In genomic region chr2:57616525-57617225, GRCm38 (mm10) we compare ENCODE assay signal across 10 mouse cellular contexts.
DNase-seq lines count a peak whose midpoint lies in the region; ATAC-seq and TF ChIP-seq lines count a peak whose summit lies in the region.
"Had no signal": no experiment of that assay in that cellular context is flagged by ENCODE, and none has a peak within 500 bp of the region (broad histone marks: within the 10 kb centered on the region; RNA-seq: fewer than 3 reads in every experiment).

No protein-coding gene starts in this region.

- DNase-seq in heart, postnatal 36 days, result no peak
- DNase-seq in embryo, embryonic 10 days (ENCODE audit: low spot score), result peak; percentile 13
- DNase-seq in hindbrain, postnatal 0 days (ENCODE audit: low spot score), result no peak
- DNase-seq in right cerebral cortex, postnatal 25 days, result no peak
- no peak for DNase-seq in adrenal gland, adult 8-10 months

- H3K4me1 ChIP-seq in heart, embryonic 14.5 days (ENCODE audit: control insufficient read depth in 2 of 2, insufficient read depth in 2 of 2, low read length in 2 of 2), result peaks cover 0 to under 1% of the 10 kb centered on the region in 2 experiments; a peak in 1 of 4 replicates
- no peaks in the 10 kb centered on the region; the same call in 1 of the 2 replicates for H3K4me1 ChIP-seq in hindbrain, postnatal 0 days (ENCODE audit: insufficient read depth, low read length)

- no peaks in the 10 kb centered on the region for H3K36me3 ChIP-seq in heart, embryonic 14.5 days (ENCODE audit: control insufficient read depth, insufficient read depth, low read length)
- H3K36me3 ChIP-seq in hindbrain, postnatal 0 days (ENCODE audit: insufficient read depth, low read length), result no peaks in the 10 kb centered on the region

- 4% methylated on average over 19 of the region's 19 CpGs for WGBS in heart, embryonic 14.5 days
- 4% methylated on average over 19 of the region's 19 CpGs for WGBS in hindbrain, postnatal 0 days

- ATAC-seq in heart, embryonic 14.5 days (ENCODE audit: insufficient number of reproducible peaks, insufficient read depth, low FRiP score, low read depth), result no peak
- ATAC-seq in hindbrain, postnatal 0 days, result peak; percentile 32; the same call in 1 of the 2 replicates
- peak; percentile 56 for ATAC-seq in megakaryocyte, adult 5-6 weeks (ENCODE audit: poor library complexity, severe bottlenecking)
- ATAC-seq in inflammation-experienced regulatory T-cells, adult 6 months, result no peak

- no peaks in the 10 kb centered on the region for H3K9me3 ChIP-seq in heart, embryonic 14.5 days (ENCODE audit: control insufficient read depth, low read length)
- H3K9me3 ChIP-seq in hindbrain, postnatal 0 days (ENCODE audit: low read length), result no peaks in the 10 kb centered on the region

- H3K4me2 ChIP-seq in heart, embryonic 14.5 days (ENCODE audit: low read length), result peak overlapping the region; percentile 72
- H3K4me2 ChIP-seq in hindbrain, postnatal 0 days (ENCODE audit: low read depth, low read length), result peak overlapping the region; percentile 53

- H3K4me3 ChIP-seq in heart, embryonic 14.5 days (ENCODE audit: control insufficient read depth in 1 of 2, insufficient read depth in 1 of 2, low read depth in 1 of 2, low read length in 2 of 2), result peak overlapping the region; percentile 44 to 47
- H3K4me3 ChIP-seq in hindbrain, postnatal 0 days (ENCODE audit: low read length), result peak overlapping the region; percentile 22
- H3K4me3 ChIP-seq: erythroblast, embryonic 14.5 days had no signal

- TF ChIP-seq CTCF in hindbrain, postnatal 0 days (IDR thresholded peaks at IDR 0.05; ENCODE audit: low read depth), result no peak

- H3K27ac ChIP-seq in heart, embryonic 14.5 days (replicated peaks in 1 of 2; ENCODE audit: control insufficient read depth in 1 of 2, insufficient read depth in 1 of 2, low read depth in 2 of 2, low read length in 2 of 2), result no peak overlapping the region
- H3K27ac ChIP-seq in hindbrain, postnatal 0 days, result no peak overlapping the region

- no peaks in the 10 kb centered on the region for H3K27me3 ChIP-seq in heart, embryonic 14.5 days (ENCODE audit: control insufficient read depth, insufficient read depth, low read length)
- H3K27me3 ChIP-seq in hindbrain, postnatal 0 days (ENCODE audit: insufficient read depth, low read length), result no peaks in the 10 kb centered on the region
- H3K27me3 ChIP-seq: CH12.LX had no signal

- peak overlapping the region; percentile 69 for H3K9ac ChIP-seq in heart, embryonic 14.5 days (ENCODE audit: low read length)
- H3K9ac ChIP-seq in hindbrain, postnatal 0 days (replicated peaks; ENCODE audit: low read length), result peak overlapping the region; percentile 13; the same call in 1 of the 2 replicates

- intact Hi-C loops in heart, postnatal 36 days (cut with DNase I), result no loop called here

Comparison
In these comparisons a context has a peak if more than half of its experiments do, and no peak if none do; other contexts are left out.
1. ATAC-seq: peak in hindbrain, postnatal 0 days (single experiment) and megakaryocyte, adult 5-6 weeks (single experiment); none in heart, embryonic 14.5 days (single experiment) and inflammation-experienced regulatory T-cells, adult 6 months (single experiment).